Mouse (Mus musculus) lung, postnatal 0 days (tissue): ENCODE measurements at regions not wholly inside any gene's neighbourhood (a gene's known extent, or its start where the extent isn't known, plus 50 kb on each side); places are given as distances from the start of the nearest gene placed in this dataset.

Experiments
- CTCF ChIP-seq: IDR thresholded peaks from 2 replicates; pipeline ENCODE4 v1.5.1; 2016; ENCODE audit warnings: antibody characterized with exemption, mild to moderate bottlenecking
- EP300 ChIP-seq: IDR thresholded peaks from 2 replicates; pipeline ENCODE4 v1.6.1; 2016; ENCODE audit warnings: antibody characterized with exemption, mild to moderate bottlenecking, control low read depth

- TF ChIP-seq CTCF (no peak), EP300 (no peak)
Observed at GRCm38 (mm10) chr17:84036056-84036455, 151.7 kb downstream of the Zfp36l2 start.
